Mouse (Mus musculus) neural tube, embryonic 15.5 days (tissue): ENCODE data around the gene Rfxank. TPM values are rescaled to one million over a fixed set of nuclear protein-coding genes. Genes with fewer than 3 reads are reported as not detected.

Experiments
- ATAC-seq: fragments of 200-750 bp; cut with Nextera tagmentation; 2 replicates; pipeline ENCODE4 v1.8.0; 2017; ENCODE audit warnings: mild to moderate bottlenecking, moderate TSS enrichment, moderate library complexity; ENCODE audit not compliant: low FRiP score
- H3K27ac ChIP-seq: fragments of 300-500 bp; sonication (generic); replicated peaks from 2 replicates; pipeline ENCODE4 v1.5.1; 2015; ENCODE audit warnings: mild to moderate bottlenecking, inconsistent platforms
- H3K27me3 ChIP-seq: fragments of 300-500 bp; sonication (generic); replicated peaks from 2 replicates; pipeline ENCODE4 v1.6.1; 2015; ENCODE audit warnings: inconsistent platforms
- H3K36me3 ChIP-seq: fragments of 300-500 bp; sonication (generic); 2 replicates; pipeline ENCODE4 v1.6.1; 2015; ENCODE audit warnings: inconsistent platforms
- H3K4me1 ChIP-seq: fragments of 300-500 bp; sonication (generic); 2 replicates; pipeline ENCODE4 v1.6.1; 2015; ENCODE audit warnings: inconsistent platforms
- H3K4me2 ChIP-seq: fragments of 300-500 bp; sonication (generic); 2 replicates; pipeline ENCODE4 v1.6.1; 2015; ENCODE audit warnings: inconsistent platforms, mild to moderate bottlenecking, moderate library complexity
- H3K4me3 ChIP-seq: fragments of 300-500 bp; sonication (generic); replicated peaks from 2 replicates; pipeline ENCODE4 v1.5.1; 2015; ENCODE audit warnings: mild to moderate bottlenecking, inconsistent platforms
- H3K9ac ChIP-seq: fragments of 300-500 bp; sonication (generic); replicated peaks from 2 replicates; pipeline ENCODE4 v1.6.1; 2015; ENCODE audit warnings: mild to moderate bottlenecking, inconsistent platforms
- H3K9me3 ChIP-seq: fragments of 300-500 bp; sonication (generic); replicated peaks from 2 replicates; pipeline ENCODE4 v1.6.1; 2016; ENCODE audit warnings: inconsistent platforms
- WGBS: fragments of 180-500 bp; shearing (Covaris S2); methylation state at CpG from one replicate; pipeline ENCODE4 v1.1.7; 2015; ENCODE audit warnings: mixed read lengths; 5-methylcytosine and 5-hydroxymethylcytosine counted together
- polyA plus RNA-seq: library from polyadenylated mRNA; unstranded; fragments of >200 nt; fragmentation: Nextera tagmentation; extraction: Ambion mirVana; gene quantifications from 2 replicates; pipeline ENCODE4 v1.2.1, GENCODE M21; 2015

Rfxank gene
- polyA plus RNA-seq, 1 experiment from 2014 or later = 12.3 TPM

DNA sequence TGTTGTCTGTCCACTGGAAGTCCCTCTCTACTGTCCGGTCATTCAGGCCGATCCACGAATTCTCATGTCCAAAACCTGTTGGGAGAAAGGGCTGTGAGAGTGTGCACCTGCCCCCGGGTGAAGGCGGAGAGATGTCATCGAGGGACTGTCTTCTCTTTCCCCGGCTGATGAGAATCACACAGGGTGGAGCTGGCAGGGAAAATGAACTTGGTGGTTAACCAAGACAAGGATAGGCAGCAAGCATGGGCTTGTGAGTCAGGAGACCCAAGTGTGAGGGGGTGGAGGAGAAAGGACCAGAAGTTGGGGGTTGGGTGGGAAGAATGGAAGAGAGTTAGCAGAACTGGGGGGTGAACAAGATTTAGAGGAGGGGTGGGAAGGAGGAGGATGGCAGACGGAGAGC is 38.7 kb downstream of the Rfxank start:
- H3K36me3 ChIP-seq = peaks cover 83% of the 10 kb centered on the region
- no peak overlapping the region for H3K4me3 ChIP-seq
- no peaks in the 10 kb centered on the region for H3K9me3 ChIP-seq
- peaks cover 7% of the 10 kb centered on the region; the same call in 1 of the 2 replicates for H3K4me1 ChIP-seq
- WGBS = 91% methylated on average over 8 of the region's 8 CpGs
- no peak overlapping the region for H3K9ac ChIP-seq
- no peak for ATAC-seq
- no peak overlapping the region for H3K4me2 ChIP-seq
- H3K27ac ChIP-seq = no peak overlapping the region
- no peaks in the 10 kb centered on the region for H3K27me3 ChIP-seq

DNA sequence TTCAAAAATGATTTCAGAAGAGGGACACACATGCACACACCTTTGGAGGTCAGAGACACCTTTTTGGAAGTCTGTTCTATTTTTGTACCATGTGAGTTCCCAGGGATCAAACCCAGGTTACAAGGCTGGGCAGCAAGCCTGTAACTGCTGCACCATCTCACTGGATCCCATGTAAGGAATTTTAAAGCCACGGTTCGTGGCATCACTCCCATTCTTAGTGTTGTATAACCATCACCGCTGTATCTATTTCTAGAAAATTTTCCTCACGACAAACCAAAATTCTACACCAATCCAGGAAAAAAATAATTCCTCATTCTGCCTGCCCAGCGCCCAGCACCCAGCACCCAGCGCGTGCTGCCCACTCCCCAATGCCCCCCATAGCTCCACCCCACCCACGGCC is 39.7 kb downstream of the Rfxank start:
- Histone ChIP-seq H3K4me2 (no peak overlapping the region), H3K36me3 (peaks cover 91% of the 10 kb centered on the region), H3K27ac (no peak overlapping the region), H3K4me3 (no peak overlapping the region), H3K9me3 (no peaks in the 10 kb centered on the region), H3K9ac (no peak overlapping the region), H3K4me1 (no peaks in the 10 kb centered on the region), H3K27me3 (no peaks in the 10 kb centered on the region)
- ATAC-seq = no peak
- 74% methylated on average over 8 of the region's 8 CpGs for WGBS

DNA sequence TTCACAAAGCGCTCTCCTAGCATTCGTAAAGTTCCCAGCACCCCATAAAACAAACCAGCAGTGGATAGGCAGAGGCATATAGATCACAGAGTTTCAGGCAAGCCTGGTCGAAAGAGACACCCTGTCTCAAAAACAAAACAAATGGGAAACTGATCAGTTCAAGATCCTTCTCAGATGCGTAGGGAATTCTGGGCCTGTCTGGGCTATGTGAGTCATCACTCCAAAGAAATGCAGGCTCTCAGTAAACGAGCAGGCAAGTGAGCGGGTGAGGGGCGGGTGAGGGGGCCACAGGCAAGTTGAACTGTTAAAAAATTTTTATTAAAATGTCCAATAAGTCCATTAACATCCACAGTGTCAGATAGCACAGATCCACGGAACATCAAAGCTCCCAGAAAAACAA is 46.2 kb downstream of the Rfxank start:
- peaks cover 40% of the 10 kb centered on the region for H3K36me3 ChIP-seq
- H3K9me3 ChIP-seq = no peaks in the 10 kb centered on the region
- H3K4me2 ChIP-seq = no peak overlapping the region
- WGBS = 68% methylated on average over 8 of the region's 8 CpGs
- no peak overlapping the region for H3K4me3 ChIP-seq
- no peak overlapping the region for H3K9ac ChIP-seq
- ATAC-seq = no peak
- peaks cover 20% of the 10 kb centered on the region for H3K27me3 ChIP-seq
- H3K27ac ChIP-seq = no peak overlapping the region
- peaks cover 25% of the 10 kb centered on the region for H3K4me1 ChIP-seq

DNA sequence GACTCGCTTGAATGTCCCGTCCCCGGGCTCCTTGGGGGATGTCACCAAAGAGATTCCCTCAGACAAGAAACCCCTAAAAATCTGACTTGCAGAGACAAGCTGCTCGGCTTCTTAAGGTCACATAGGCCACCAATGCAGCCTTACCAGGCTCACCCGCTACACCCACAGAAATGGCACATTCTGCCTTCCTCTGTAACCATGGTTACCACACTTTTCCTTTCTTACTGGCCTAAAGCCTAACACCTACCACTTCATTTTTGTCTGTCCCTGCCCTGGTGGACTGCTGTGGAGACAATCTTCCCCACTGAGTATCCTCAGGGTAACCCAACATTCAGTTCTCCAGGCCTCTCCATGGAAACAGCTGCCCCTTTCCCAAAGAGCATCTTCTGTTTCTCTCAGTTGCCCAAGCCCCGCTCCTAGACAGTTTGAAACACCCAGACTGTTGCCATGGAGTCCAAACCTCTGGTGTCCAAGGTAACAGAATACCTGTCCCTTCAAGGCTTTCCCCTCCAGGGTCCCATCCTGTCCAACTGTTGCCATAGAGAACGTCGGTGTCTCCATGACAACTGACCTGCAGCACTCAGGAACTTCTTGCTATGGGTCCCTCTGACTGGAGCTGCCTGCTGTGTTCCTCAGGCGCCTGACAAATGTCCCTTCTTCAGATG is 49.5 kb downstream of the Rfxank start:
- H3K4me2 ChIP-seq = no peak overlapping the region
- peaks cover 46% of the 10 kb centered on the region for H3K4me1 ChIP-seq
- no peaks in the 10 kb centered on the region for H3K9me3 ChIP-seq
- ATAC-seq = peak; percentile 36; the same call in 1 of the 2 replicates
- H3K36me3 ChIP-seq = peaks cover 8% of the 10 kb centered on the region
- no peak overlapping the region for H3K27ac ChIP-seq
- peaks cover 53% of the 10 kb centered on the region for H3K27me3 ChIP-seq
- 45% methylated on average over 9 of the region's 9 CpGs for WGBS
- no peak overlapping the region for H3K4me3 ChIP-seq
- no peak overlapping the region for H3K9ac ChIP-seq

DNA sequence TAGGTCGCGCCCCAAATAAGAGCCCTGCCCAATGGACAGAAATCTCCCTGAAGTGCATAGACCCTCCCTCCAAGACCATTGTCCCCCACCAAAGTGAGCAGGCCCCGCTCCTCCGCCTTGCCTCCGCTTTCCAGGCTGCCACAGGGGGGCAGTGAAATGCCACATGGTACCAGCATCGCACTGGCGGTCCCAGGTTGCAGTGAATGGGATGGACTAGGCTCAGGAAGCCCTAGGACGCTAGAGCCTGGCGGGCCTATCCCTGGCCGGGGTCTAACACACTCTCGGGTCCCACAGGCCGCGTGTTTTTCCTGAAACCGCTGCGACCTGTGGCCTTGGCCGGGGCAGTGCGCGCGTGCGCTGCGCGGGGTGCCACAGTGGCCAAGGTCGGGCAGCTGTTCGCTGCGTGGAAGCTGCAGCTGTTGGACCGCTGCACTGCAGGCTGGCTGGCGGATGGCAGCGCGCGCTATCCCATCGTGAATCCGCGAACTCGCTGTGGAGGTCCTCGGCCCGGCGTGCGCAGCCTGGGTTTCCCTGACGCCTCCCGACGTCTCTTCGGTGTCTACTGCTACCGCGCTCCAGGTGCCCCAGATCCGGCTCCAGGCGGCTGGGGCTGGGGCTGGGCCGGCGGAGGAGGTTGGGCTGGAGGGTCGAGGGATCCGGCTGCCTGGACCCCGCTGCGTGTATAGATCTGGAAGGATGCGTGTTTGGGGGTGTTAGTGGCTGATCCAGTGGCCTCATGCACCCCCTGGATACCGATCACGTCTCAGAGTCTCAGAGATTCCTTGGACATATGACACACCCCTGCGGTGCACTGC is 50.9 kb downstream of the Rfxank start:
- Histone ChIP-seq H3K4me2 (peak overlapping the region; percentile 80), H3K9ac (peak overlapping the region; percentile 55), H3K9me3 (no peaks in the 10 kb centered on the region), H3K27me3 (peaks cover 67% of the 10 kb centered on the region), H3K4me3 (peak overlapping the region; percentile 46), H3K27ac (no peak overlapping the region), H3K36me3 (no peaks in the 10 kb centered on the region), H3K4me1 (peaks cover 60% of the 10 kb centered on the region)
- ATAC-seq = peak; percentile 67
- 4% methylated on average over 56 of the region's 56 CpGs for WGBS

DNA sequence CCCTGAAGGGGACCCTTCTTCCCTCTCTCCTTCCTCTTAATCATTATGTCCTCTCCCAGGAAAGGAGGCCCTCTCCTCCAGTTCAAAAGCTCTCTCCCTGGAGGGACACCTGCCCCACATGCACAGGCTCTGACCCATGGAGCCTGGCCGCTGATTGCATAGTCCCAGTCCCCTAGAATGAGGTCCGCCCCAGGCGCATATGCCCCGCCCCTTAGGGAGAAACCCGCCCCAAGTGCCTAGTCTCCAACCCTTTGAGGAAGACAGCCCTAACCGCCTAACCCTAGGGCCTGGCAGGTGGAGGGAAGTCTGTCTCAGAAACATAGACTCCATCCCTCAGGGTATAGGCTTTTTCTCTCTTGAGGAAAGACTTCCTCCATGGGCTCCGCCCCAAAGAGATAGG is 51.7 kb downstream of the Rfxank start:
- Histone ChIP-seq H3K9ac (no peak overlapping the region), H3K27me3 (peaks cover 75% of the 10 kb centered on the region), H3K9me3 (no peaks in the 10 kb centered on the region), H3K4me2 (peak overlapping the region; percentile 80; the same call in 1 of the 2 replicates), H3K4me3 (no peak overlapping the region), H3K4me1 (peaks cover 61% of the 10 kb centered on the region), H3K27ac (no peak overlapping the region), H3K36me3 (no peaks in the 10 kb centered on the region)
- ATAC-seq = no peak
- WGBS = 9% methylated on average over 7 of the region's 7 CpGs

DNA sequence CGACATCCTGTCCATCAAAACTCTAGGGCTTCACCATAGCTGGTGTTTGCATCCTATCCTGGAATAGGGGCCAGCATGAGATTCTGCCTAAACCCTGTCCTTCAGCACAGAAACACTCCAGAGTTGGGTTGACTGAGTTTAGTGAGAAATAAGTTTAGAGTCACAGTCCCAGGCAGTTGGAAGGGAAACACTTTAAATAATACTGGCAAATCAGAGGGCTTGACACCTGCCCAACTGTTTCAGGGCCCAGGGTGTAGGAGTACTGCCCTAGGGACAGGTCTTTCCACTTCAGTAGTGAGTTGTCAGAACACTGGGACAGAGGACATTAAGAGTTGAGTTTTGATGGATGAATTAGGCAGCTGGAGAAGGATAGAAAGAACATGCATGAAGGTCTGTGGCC is 52.8 kb downstream of the Rfxank start:
- H3K36me3 ChIP-seq = no peaks in the 10 kb centered on the region
- peaks cover 84% of the 10 kb centered on the region for H3K27me3 ChIP-seq
- H3K27ac ChIP-seq = no peak overlapping the region
- no peak overlapping the region for H3K4me2 ChIP-seq
- H3K9me3 ChIP-seq = no peaks in the 10 kb centered on the region
- H3K4me1 ChIP-seq = peaks cover 61% of the 10 kb centered on the region
- ATAC-seq = no peak
- no peak overlapping the region for H3K9ac ChIP-seq
- H3K4me3 ChIP-seq = no peak overlapping the region
- WGBS = 44% methylated on average over 1 of the region's 1 CpGs

DNA sequence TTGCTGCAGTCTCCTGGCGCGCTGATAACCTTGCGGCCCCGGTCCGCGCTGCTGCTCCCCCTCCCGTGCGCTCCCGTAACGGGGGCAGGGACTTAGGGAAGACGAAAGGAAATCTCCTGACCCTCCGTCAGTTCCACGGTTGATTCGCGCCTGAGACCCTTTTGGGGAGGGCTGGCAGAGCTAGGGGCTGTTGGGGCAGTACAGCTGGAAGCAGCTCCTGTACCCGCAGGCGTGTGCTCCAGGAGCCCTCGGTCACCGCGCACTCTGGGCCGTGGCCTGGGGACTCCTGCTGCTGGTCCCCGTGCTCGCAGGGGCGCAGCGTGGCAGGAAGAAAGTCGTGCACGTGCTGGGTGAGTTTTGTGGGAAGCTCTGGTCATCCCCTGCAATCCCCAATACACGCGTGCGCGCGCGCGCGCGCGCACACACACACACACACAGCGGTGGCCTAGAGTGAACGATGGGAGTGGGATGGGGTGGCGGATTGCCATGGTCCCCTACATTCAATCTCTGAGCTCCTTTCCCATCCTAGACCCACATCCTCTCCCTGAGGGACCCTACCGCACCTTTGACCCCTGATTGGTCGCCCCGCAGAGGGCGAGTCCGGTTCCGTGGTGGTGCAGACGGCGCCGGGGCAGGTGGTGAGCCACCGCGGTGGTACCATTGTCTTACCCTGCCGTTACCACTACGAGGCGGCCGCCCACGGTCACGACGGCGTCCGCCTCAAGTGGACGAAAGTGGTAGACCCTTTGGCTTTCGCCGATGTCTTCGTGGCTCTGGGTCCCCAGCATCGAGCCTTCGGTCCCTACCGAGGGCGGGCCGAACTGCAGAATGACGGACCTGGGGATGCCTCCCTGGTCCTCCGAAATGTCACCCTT is 54.5 kb downstream of the Rfxank start:
- ATAC-seq = peak; percentile 26; the same call in 1 of the 2 replicates
- peaks cover 79% of the 10 kb centered on the region for H3K27me3 ChIP-seq
- H3K27ac ChIP-seq = no peak overlapping the region
- H3K9ac ChIP-seq = peak overlapping the region; percentile 46
- WGBS = under 1% methylated on average over 71 of the region's 71 CpGs
- H3K4me2 ChIP-seq = peak overlapping the region; percentile 96
- no peaks in the 10 kb centered on the region for H3K9me3 ChIP-seq
- H3K36me3 ChIP-seq = no peaks in the 10 kb centered on the region
- H3K4me1 ChIP-seq = peaks cover 50% of the 10 kb centered on the region
- peak overlapping the region; percentile 49 for H3K4me3 ChIP-seq

DNA sequence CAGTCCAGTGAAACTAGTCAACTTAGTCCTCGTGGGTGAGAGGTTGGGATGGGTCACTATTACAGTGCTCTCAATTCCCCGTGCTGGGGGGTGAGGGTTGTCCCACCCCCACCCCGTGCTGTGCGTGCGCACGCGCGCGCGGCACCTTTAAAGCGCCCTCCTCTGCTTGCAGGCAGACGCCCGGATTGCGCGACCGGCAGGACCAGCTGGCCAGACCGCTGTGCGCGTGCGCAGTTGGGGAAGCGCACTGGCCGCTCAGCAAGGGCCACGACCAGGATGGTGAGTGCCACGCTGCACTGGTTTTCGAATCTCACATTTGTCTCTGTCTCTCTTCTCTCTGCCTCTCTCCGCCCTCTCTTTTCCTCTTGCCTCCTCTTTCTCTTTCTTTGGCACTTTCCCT is 55.7 kb downstream of the Rfxank start, which contains the start of gene Hapln4:
Gene Hapln4 (plus strand): TSS at position 173 of the 400 bp plus-strand sequence.
- Histone ChIP-seq H3K4me2 (peak within 1 kb of the TSS; percentile 96), H3K4me1 (peaks cover 42% of the 10 kb centered on the region), H3K4me3 (peak within 1 kb of the TSS; percentile 49), H3K36me3 (no peaks in the 10 kb centered on the region), H3K9me3 (no peaks in the 10 kb centered on the region), H3K27me3 (peaks cover 69% of the 10 kb centered on the region), H3K9ac (peak within 1 kb of the TSS; percentile 46), H3K27ac (no peak within 1 kb of the TSS)
- 1% methylated on average over 26 of the region's 26 CpGs for WGBS
- ATAC-seq = no peak

DNA sequence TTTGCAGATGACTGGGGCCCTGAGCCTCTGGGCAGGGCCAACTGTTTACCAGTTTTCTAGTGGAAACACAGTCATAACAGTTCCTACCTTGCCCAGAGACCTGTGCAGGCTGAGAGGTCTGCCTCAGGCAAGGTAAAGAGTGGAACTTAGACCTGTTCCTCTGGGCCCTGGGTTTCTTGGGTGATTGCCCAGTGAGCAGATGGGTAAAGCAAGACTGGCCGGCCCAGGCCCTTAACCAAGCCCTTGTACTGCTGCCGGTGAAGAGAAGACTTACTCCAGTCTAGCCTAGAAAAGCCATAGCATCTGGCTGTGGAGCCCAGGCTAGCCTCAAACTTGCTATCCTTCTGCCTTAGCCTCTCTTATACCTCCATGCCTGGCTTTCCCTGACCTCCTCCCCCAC is 57.0 kb downstream of the Rfxank start:
- no peaks in the 10 kb centered on the region for H3K36me3 ChIP-seq
- H3K9me3 ChIP-seq = no peaks in the 10 kb centered on the region
- no peak for ATAC-seq
- WGBS = 86% methylated on average over 2 of the region's 2 CpGs
- H3K27me3 ChIP-seq = peaks cover 56% of the 10 kb centered on the region
- H3K4me2 ChIP-seq = no peak overlapping the region
- H3K4me3 ChIP-seq = no peak overlapping the region
- H3K9ac ChIP-seq = no peak overlapping the region
- H3K27ac ChIP-seq = no peak overlapping the region
- H3K4me1 ChIP-seq = peaks cover 28% of the 10 kb centered on the region
